Mouse (Mus musculus): ENCODE measurements around the gene Aggf1. TPM values are rescaled to one million over a fixed set of nuclear protein-coding genes. Genes with fewer than 3 reads are reported as not detected.
"Not testable (repeated sequence)": the region's sequence is repeated elsewhere in the genome, so short reads cannot be mapped to it uniquely, and the experiment has no call there.

Aggf1 gene
- 54.7 to 66.6 TPM (median 55.3 TPM) in 3 replicates for total RNA-seq (2017)

DNA sequence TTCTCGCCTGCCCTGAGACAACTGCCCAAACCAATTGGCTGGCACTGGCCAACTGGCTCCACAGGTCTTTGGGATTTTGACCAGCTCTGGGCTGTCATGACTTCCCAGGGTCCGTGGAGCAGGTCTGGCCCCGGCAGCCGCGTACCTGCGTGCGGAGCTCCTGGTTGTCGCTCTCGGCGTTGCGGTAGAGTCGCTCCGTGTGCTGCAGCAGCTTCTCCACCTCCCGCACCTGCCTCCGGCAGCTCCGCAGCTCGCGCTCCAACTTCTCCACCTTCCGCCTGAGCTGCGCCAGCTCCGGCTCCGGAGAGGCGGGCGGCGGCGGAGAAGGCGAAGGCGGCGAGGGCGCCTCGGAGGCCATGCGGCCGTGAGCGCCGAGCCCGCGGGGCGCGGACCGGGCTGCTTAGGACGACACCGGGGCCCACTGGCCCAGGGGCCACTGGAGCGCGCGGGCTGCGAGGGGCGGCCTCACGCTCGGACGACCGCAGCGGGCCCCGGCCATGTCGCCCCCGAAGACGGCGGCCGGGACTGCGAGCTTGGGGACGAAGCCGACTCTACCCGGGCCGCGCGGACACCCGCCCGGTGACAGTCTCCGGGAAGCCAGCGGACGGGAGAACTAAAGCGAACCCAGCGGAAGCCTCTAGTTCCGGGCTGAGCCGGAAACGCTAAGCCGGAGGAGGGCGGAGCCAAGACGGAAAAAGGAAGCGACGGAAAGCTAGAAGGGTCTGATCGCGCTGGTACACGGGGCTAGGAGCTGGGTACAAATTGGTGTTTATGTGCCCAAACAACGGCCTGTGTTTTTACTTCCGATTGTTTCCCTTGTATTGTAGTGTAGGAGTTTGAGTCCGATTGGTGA lies at the start of gene Aggf1:
Gene Aggf1, minus strand, starts transcription at position 652 of the 853 bp plus-strand sequence.
- peak; percentile 95 for ATAC-seq (replicated peaks; ENCODE audit: insufficient number of reproducible peaks, low FRiP score, low TSS enrichment, poor library complexity, severe bottlenecking)

DNA sequence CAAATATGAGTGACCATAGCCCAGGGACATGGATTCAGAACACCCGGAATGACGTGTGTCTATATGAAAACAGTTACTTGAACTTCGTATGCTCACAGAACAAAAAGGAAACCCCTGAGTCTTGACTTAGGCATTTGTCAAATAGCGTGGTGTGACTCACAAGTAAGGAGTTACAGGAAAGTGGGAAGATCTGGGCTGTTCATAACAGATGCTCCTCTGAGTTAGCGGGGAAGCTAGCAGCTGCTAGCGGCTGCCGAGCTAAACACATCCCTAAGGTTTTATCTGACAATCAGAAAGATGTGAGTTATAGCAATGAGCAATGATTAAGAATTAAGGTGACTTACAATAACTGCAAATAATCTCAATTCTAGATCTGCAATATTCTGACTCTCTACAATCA lies 49.8 kb upstream of the Aggf1 start:
- no peak for ATAC-seq (replicated peaks; ENCODE audit: insufficient number of reproducible peaks, low FRiP score, low TSS enrichment, poor library complexity, severe bottlenecking)

DNA sequence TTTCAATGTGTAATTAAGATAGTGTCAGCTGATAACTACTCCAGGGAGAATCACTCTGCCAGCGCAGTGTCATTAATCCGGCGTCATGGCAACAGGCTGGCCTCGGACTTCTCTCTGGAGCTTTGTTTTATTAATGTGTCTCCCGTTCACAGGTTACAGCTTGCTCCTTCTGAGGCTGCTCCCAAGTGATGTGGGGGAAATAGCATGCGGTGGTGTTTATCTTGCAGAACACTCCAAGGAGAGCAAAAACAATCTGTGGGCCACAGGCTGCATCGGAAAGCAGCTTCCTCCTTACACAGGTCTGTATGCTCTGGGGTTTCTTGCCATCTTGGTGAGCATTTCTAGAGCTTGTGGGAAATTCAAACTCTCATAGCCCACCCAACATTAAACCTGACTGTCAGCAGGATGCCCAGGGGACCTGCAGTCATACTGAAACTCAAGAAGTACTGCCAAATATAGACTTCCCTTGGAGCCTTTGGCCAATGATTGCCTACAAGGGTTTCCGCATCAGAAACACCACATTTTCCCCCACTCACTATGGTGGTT lies 44.1 kb upstream of the Aggf1 start:
- no peak for ATAC-seq (replicated peaks; ENCODE audit: insufficient number of reproducible peaks, low FRiP score, low TSS enrichment, poor library complexity, severe bottlenecking)

DNA sequence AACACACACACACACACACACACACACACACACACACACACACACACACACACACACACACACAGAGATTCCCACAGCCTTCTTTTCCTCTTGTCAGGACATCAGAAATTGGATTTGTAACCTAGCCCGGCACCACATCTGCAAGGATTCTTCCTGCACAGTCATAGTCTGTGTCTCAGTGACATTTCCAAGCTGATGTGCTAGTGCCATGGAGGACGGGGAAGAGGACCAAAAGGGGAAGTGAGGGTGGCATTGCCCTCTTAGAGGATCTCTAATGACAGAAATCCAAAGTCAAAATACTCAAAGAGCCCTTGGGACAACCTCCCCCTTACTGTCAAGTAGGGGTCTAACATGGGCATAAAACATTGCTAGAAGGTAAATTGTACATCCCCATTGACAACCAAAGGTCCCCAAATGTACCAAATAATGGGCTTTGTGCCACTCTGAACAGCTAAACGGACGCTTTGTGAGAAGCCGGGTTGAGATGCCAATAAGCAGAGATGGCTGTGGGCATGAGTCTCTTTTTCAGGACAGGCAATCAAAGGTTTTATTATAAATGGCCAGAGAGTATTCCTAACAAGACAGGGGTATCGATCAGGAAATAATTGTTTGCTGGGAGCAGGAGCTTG lies 43.5 kb upstream of the Aggf1 start:
- no peak for ATAC-seq (replicated peaks; ENCODE audit: insufficient number of reproducible peaks, low FRiP score, low TSS enrichment, poor library complexity, severe bottlenecking)

DNA sequence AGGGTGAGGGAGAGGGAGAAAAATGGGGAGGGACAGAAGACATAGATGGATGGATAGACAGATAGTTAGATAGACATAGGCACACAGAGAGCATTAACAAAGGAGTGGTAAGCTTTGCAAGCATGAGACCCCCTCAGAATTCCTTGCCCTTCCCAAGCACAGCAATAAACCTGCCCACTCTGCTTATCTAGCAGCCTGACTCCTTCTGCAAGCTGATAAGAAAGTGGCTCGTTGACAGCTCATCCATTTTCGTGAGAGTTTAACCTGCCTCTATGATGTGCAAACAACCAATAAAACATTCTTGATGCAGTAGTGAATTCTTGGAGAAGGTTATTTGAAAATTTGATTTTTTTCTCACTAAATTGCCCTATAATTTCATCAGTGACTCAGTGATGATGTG lies 37.1 kb upstream of the Aggf1 start:
- no peak for ATAC-seq (replicated peaks; ENCODE audit: insufficient number of reproducible peaks, low FRiP score, low TSS enrichment, poor library complexity, severe bottlenecking)

DNA sequence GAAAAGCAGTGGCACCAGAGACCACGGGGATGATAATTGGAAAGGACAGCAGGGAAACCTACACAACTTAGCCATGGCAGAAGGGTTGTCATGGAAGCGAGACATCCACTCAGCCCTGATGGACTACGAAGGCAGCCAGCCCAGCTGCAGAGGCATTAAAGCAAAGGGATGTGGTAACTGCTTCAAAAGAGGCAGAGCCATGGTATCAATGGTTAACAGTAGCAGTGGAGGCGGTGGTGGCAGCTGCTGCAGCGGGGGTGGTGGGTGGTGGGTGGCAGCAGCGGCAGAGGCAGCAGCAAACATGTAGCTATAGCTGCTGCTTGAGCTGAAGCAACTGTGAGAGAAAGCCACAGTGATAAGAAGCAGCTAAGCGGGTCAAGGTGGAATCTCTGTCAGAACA lies 18.1 kb upstream of the Aggf1 start:
- no peak for ATAC-seq (replicated peaks; ENCODE audit: insufficient number of reproducible peaks, low FRiP score, low TSS enrichment, poor library complexity, severe bottlenecking)

DNA sequence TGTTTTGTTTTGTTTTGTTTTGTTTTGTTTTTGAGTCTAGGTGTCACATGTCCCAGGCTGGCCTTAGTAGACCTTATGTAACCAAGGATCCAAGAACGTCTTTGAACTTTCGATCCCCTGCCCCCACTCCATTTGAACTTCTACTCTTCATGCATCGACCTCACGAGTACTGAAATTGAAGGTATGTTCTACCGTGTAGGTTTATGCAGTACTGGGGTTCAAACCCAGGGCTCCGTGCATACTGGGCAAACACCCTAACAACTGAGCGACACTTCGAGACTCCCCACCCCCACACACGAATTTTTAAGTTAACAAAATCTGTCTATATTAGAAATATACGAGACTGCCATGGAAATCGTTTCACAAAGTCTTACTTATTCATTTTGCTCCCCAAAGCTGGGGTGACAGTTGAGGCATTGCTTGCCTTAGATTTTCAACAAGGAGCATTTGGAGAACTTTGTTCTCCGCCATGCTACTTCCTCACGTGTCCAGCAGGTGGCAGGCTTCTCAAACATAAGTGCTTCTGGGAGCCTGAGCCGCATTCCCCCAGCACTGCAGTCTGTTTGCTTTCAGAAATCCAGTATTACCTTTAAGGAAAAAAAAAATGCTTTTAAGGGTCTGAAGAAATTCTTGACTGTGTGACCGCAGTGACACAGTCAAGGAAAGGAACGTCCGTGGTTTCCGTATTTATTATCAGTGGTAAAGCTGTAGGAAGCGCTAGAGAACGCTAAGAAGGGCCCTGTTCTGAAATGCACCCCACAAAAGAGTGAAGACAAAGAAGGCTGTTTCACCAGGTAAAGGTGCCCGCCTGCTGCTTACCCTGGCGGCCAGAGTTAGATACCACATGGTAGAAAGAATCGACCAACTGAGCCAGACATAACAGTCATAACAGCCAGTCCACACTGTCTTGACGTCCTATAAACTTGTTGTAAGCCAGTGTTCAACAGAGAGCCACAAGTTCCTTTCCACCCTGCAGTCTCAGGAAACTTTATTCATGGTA lies 15.0 kb upstream of the Aggf1 start:
- ATAC-seq (replicated peaks; ENCODE audit: insufficient number of reproducible peaks, low FRiP score, low TSS enrichment, poor library complexity, severe bottlenecking): peak; percentile 71; the same call in 1 of the 2 replicates

DNA sequence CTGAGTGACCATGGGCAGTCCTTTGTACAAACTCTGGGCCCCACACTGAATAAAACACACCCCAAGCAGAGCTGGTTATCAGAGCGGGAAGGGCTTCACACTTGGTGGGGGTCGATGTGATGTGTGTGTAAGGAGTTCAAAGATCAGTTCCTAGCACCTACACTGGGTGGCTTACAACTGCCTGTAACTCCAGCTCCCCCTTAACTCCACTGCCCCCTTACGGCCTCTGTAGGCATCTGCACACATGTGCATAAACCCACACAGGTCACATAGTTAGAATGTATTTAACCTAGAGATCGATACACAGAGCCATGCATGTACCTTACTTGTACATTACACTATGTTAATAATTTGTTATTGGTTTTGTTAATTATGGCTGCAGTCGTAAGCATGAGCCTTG lies 13.1 kb upstream of the Aggf1 start:
- no peak for ATAC-seq (replicated peaks; ENCODE audit: insufficient number of reproducible peaks, low FRiP score, low TSS enrichment, poor library complexity, severe bottlenecking)

DNA sequence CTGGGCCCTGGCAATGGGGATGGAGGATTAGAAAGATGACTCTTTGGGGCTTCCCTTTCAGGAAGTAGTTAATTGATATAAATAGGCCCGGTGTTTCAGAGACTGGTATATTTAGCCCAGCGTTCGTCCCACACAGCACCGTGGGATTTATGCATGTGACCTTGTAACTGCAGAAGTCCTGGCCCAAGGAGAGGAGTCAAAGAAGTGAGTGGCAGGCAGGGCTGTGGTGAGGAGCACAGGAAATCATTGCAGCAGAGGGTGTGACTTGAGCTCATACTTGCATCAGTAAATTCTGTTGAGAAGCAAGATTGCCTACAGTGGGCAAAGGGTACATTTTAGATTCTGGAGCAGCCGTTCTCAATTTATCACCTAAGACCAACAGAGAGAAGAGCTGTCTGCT lies 7.3 kb upstream of the Aggf1 start:
- no peak for ATAC-seq (replicated peaks; ENCODE audit: insufficient number of reproducible peaks, low FRiP score, low TSS enrichment, poor library complexity, severe bottlenecking)

DNA sequence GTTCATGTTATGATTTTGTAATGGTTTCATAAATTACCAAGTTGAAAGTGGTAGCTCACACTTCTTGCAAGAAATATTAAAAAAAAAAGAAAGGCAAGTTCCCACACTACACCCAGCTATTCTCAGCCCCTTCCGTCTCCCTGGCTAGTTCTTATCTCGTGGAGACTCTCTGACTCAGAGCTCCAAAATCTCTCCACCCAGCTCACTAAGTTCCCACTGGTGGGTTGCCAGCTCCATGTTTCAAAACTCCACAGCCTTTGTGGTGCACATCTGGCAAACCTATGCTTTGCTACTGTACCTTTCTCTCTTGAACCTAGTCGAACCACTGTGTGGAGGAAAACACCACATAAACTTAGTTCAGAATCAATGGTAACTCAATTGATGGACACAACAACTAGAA lies 3.5 kb upstream of the Aggf1 start:
- no peak for ATAC-seq (replicated peaks; ENCODE audit: insufficient number of reproducible peaks, low FRiP score, low TSS enrichment, poor library complexity, severe bottlenecking)

DNA sequence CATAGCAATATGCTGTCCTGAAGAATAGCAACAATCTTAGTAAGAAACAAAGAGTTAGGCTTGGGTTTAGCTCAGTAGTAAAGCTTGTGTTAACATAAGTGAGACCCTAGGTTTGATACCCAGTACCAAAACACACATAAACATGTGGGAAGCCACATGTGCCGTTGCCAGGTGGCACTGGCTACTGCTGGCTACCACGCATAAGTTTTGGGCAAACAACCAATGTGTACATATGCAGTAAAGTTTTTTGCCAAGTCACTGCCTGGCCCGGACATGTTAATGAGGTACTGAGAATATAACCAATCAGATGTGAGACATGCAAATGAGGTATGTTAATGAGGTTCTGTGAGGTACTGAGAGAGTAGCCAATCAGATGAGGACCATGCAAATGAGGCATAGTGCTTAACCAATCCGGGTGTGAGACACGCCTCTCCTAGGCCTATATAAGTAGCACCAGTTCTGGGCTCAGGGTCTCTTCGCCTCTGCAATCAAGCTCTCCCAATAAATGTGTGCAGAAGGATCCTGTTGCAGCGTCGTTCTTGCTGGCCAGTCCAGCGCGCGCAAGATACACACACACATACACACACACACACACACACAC lies 1.6 kb upstream of the Aggf1 start:
- ATAC-seq (replicated peaks; ENCODE audit: insufficient number of reproducible peaks, low FRiP score, low TSS enrichment, poor library complexity, severe bottlenecking): not testable (repeated sequence)

DNA sequence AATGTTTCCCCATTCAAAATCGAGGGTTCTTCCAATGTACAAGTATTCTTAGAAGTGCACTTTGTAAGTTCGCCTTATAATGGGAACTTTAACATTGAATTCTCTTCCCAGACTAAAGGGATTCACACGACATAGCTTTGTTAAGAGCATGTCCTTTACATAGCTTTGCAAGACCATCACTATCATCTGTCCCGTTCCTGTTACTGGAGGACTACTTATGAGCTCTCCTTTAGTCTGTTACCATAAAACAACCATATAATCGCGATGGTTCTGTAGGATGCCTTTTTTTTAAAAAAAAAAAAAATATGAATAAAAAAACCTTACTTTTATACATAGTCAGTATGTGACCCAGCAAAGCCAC lies 382 bp upstream of the Aggf1 start:
- no peak for ATAC-seq (replicated peaks; ENCODE audit: insufficient number of reproducible peaks, low FRiP score, low TSS enrichment, poor library complexity, severe bottlenecking)

DNA sequence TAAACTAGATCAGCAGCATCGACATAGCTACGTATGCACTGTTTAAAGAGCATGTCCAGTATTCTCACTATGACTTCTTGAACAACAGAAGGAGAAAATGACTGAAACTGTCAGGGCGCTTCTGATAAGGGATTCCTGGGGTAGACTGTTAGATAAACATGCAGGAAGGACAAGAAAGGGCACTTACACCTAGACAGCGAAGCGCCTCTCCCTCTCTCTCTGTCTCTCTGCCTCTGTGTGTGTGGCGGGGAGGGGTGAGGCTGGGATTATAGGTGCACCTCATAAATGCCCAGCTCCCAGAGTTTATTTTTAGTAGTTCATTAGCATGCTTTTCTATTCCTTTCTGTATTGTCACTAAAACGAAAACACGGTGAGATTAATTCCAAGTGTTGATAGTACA lies 8.8 kb downstream of the Aggf1 start:
- no peak for ATAC-seq (replicated peaks; ENCODE audit: insufficient number of reproducible peaks, low FRiP score, low TSS enrichment, poor library complexity, severe bottlenecking)

DNA sequence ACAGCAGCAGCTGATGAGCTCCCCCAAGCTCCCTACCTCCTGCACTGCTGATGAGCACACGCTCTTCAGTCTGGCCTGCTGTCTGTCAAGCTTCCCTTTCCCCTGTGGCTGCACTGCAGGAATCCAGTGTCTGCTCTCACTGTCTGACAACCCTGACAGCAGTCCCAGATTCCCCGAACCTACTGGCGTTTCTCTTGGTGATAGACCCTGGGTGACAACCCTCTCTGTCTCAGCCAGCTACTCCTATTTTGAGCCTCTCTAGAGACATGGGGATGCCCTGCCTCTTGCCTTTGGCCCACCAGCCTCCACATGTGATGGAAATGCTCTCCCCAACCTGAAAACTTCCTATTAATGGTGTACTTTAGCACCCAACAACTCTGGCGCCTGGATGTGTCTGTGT lies 11.7 kb downstream of the Aggf1 start:
- no peak for ATAC-seq (replicated peaks; ENCODE audit: insufficient number of reproducible peaks, low FRiP score, low TSS enrichment, poor library complexity, severe bottlenecking)

DNA sequence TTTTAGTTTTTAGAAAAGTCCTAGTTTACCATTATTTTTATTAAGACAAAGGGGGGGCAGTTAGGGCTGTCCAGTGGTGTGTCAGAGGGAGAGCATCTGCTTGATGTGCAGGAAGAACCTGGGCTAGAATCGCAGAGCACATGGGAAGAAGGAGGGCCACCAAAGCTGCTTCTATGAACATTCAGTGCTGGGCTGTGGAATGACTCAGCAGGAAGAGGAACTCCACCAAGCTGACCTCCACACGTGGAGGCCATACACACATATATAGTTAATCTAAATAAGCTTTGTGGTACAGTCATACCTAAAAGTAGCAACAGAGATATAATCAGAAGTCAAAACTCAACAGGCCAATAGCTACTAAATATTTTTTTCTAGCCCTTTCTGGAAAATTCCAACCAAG lies 16.9 kb downstream of the Aggf1 start:
- no peak for ATAC-seq (replicated peaks; ENCODE audit: insufficient number of reproducible peaks, low FRiP score, low TSS enrichment, poor library complexity, severe bottlenecking)

DNA sequence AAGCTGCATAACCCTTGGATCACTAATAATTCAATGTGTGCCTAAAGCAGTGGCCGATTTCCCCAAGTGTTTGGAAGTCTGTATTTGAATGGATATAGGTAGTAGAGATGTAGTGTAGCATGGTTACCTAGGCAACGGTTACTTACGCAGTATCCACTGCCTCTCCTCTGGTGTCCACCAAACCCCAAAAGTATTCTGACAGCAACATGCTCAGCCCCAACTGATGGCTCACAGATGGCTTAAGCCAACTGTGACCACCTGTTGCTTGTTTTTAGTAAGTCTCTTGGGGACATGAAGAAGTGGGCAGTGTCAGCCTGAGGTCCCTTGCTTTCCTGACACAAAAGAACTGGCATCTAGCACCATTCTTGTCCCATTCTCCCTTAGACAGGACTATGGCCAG lies 26.7 kb downstream of the Aggf1 start:
- ATAC-seq (replicated peaks; ENCODE audit: insufficient number of reproducible peaks, low FRiP score, low TSS enrichment, poor library complexity, severe bottlenecking): no peak

DNA sequence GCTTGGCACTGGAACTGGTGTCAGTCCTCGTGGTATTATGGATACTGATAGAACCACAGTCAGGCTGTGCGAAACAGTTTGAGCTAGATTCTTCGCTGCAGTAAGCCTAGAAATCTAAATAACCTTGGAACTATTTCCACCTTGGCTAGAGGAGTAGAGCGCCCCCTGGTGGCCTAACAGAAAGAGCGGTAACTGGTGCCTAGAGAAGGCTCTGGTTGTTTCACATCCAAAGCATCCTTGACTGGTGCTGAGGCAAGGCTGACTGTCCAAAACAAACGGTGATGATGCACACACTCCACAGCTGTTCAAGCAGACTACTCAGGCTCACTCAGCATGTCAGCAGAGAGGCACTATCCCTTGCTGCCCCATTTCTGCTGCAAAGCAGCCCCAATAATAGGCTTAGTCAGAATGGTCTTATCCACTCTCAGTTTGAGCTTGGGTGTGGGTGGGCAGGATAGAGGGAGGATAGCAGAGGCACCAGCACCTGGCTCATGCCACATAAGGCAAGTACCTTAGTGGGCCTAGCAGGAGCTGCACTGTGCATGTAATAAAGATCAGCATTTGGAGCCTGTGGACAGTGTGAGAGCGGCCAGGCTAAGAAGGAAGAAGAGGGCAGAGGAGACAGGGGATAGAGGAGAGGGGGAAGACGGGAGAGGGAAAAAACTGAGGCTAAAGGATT lies 28.0 kb downstream of the Aggf1 start:
- ATAC-seq (replicated peaks; ENCODE audit: insufficient number of reproducible peaks, low FRiP score, low TSS enrichment, poor library complexity, severe bottlenecking): peak; percentile 27; the same call in 1 of the 2 replicates

DNA sequence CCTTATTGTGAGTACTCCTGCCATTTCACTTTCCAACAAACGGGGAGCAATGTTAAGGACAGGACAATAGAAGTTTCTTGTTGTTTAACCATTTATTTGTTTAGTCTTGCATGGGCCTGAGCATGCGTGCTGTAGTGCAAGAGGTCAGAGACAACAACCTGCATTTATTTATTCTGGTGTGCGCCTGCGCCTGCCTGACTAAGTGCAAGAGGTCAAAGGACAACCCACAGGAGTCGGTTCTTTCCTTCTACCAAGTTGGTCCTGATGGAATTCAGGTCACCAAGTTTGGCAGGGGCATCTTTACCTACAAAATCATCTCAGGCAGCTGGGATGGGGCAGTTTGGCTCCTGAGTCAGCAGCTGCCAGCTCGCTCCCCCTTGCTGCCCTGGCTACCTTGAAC lies 29.3 kb downstream of the Aggf1 start:
- ATAC-seq (replicated peaks; ENCODE audit: insufficient number of reproducible peaks, low FRiP score, low TSS enrichment, poor library complexity, severe bottlenecking): no peak
